Mouse (Mus musculus) heart, embryonic 15.5 days (tissue): Measurements from ENCODE around the gene Bsdc1. TPM values are rescaled to one million over a fixed set of nuclear protein-coding genes. Genes with fewer than 3 reads are reported as not detected.
A peak's percentile ranks its signal among the peaks of the same experiment; 100 is the strongest.

ENCODE experiments used
- ATAC-seq: fragments of 200-750 bp; cut with Nextera tagmentation; replicated peaks from 2 replicates; pipeline ENCODE4 v1.8.0; 2017; ENCODE audit warnings: low read depth, moderate TSS enrichment; ENCODE audit not compliant: insufficient number of reproducible peaks, insufficient read depth, low FRiP score
- H3K27ac ChIP-seq: fragments of 300-500 bp; sonication (generic); 2 replicates; pipeline ENCODE4 v1.5.1; 2015; ENCODE audit warnings: mild to moderate bottlenecking, inconsistent platforms
- H3K27me3 ChIP-seq: fragments of 300-500 bp; sonication (generic); 2 replicates; pipeline ENCODE4 v1.6.1; 2015; ENCODE audit warnings: inconsistent platforms
- H3K36me3 ChIP-seq: fragments of 300-500 bp; sonication (generic); 2 replicates; pipeline ENCODE4 v1.6.1; 2015; ENCODE audit warnings: mild to moderate bottlenecking, inconsistent platforms
- H3K4me1 ChIP-seq: fragments of 300-500 bp; sonication (generic); replicated peaks from 2 replicates; pipeline ENCODE4 v1.6.1; 2015; ENCODE audit warnings: inconsistent platforms
- H3K4me2 ChIP-seq: fragments of 300-500 bp; sonication (generic); 2 replicates; pipeline ENCODE4 v1.6.1; 2015; ENCODE audit warnings: inconsistent platforms, mild to moderate bottlenecking, moderate library complexity
- H3K4me3 ChIP-seq: fragments of 300-500 bp; sonication (generic); 2 replicates; pipeline ENCODE4 v1.5.1; 2015; ENCODE audit warnings: mild to moderate bottlenecking, inconsistent platforms
- H3K9ac ChIP-seq: fragments of 300-500 bp; sonication (generic); 2 replicates; pipeline ENCODE4 v1.6.1; 2015; ENCODE audit warnings: mild to moderate bottlenecking, inconsistent platforms
- H3K9me3 ChIP-seq: fragments of 300-500 bp; sonication (generic); replicated peaks from 2 replicates; pipeline ENCODE4 v1.6.1; 2016; ENCODE audit warnings: inconsistent platforms
- WGBS: fragments of 180-500 bp; shearing (Covaris S2); methylation state at CpG from one replicate; pipeline ENCODE4 v1.1.7; 2015; ENCODE audit warnings: mixed read lengths; 5-methylcytosine and 5-hydroxymethylcytosine counted together
- polyA plus RNA-seq: library from polyadenylated mRNA; unstranded; fragments of >200 nt; fragmentation: Nextera tagmentation; extraction: Ambion mirVana; gene quantifications from 2 replicates; pipeline ENCODE4 v1.2.1, GENCODE M21; 2015

The Bsdc1 gene
- 23.1 and 27.2 TPM in 2 replicates for polyA plus RNA-seq

DNA sequence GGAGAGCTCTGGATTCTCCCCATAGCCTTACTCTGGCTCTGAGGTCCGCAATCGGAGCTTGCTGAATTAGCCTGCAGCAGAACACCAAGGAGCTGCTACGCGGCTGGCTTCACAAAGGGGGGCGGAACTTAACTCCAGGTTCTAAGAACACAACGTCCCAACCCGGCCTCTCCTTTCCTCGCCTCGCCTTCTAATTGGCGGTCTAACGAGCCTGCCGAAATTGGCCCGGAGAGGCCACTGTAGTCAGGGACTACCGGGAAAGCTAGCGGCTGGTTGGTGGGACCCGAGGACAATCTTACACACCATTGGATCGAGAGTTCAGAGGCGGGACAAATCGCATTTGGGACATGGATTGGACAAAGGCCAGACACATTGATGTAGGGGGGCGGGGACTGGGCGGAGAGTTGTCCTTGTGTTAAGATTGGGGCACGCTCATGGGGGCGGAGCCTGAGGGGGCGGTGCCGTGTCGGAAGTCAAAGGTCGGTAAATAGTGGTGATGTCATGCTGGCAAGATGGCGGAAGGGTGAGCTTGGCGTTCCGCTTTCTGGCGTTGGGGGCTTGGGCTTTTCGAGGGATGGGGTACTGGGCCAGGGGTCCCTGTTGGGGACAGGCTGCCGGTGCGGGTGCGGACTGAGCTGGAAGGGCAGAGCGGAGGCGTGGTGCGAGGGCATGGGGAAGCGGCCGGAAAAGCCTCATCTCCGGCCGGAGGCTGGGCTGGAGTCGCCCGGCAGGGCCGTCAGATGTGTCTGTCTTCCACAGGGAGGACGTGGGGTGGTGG is at the start of gene Bsdc1:
Gene Bsdc1, plus strand, starts transcription at position 399 of the 778 bp plus-strand sequence.
- H3K9ac ChIP-seq, result peak within 1 kb of the TSS; percentile 94

DNA sequence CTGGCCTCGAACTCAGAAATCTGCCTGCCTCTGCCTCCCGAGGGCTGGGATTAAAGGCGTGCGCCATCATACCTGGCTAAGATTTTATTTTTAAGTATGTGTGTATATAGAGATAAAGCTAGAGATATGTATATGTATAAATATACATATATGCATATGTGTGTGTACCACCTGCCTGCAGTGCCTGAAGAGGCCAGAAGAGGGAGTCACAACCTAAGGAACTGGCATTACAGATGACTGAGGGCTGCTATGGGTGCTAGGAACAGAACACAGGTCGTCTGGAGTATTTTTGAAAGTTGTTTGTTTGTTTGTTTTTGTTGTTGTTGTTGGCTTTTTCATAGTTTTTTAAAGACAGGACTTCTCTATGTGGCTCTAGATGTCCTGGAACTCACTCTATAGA is 45.5 kb upstream of the Bsdc1 start:
- no peak overlapping the region for H3K4me2 ChIP-seq
- peaks cover 5% of the 10 kb centered on the region; the same call in 1 of the 2 replicates for H3K4me1 ChIP-seq
- H3K9me3 ChIP-seq, result no peaks in the 10 kb centered on the region
- no peak overlapping the region for H3K9ac ChIP-seq
- no peak overlapping the region for H3K27ac ChIP-seq
- ATAC-seq, result no peak
- H3K27me3 ChIP-seq, result no peaks in the 10 kb centered on the region
- no peak overlapping the region for H3K4me3 ChIP-seq
- H3K36me3 ChIP-seq, result no peaks in the 10 kb centered on the region
- WGBS, result 89% methylated on average over 5 of the region's 5 CpGs

More for the DNA sequence above, at the start of gene Bsdc1:
- Histone ChIP-seq H3K36me3 (peaks cover 14% of the 10 kb centered on the region), H3K9me3 (no peaks in the 10 kb centered on the region), H3K27ac (peak within 1 kb of the TSS; percentile 88), H3K4me1 (peaks cover 15% of the 10 kb centered on the region), H3K27me3 (no peaks in the 10 kb centered on the region), H3K4me2 (peak within 1 kb of the TSS; percentile 83), H3K4me3 (peak within 1 kb of the TSS; percentile 99)
- peak; percentile 98 for ATAC-seq
- under 1% methylated on average over 46 of the region's 46 CpGs for WGBS

DNA sequence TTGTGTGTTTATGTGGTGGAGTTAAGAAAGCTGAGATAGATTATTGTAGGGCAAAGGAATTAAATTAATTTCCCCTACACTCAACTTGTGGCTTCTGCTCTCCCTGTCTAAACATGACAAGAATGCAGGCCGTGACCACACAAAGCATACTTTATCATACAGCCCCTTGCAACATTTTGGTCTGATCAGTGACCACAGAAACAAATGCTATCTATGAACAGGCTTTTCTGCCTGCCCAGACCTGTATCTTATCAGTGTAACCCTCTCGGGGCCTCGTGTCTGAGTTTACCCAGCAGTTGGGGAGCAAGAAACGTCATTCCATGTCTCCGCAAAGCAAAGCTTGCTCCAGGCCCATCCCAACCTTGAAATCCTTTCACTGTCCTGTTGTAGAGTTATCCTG is 44.9 kb upstream of the Bsdc1 start:
- Histone ChIP-seq H3K9me3 (no peaks in the 10 kb centered on the region), H3K27me3 (no peaks in the 10 kb centered on the region), H3K4me3 (no peak overlapping the region), H3K4me1 (peaks cover 5% of the 10 kb centered on the region; the same call in 1 of the 2 replicates), H3K36me3 (no peaks in the 10 kb centered on the region), H3K4me2 (no peak overlapping the region), H3K27ac (no peak overlapping the region), H3K9ac (no peak overlapping the region)
- WGBS, result 17% methylated on average over 5 of the region's 5 CpGs
- ATAC-seq, result no peak

DNA sequence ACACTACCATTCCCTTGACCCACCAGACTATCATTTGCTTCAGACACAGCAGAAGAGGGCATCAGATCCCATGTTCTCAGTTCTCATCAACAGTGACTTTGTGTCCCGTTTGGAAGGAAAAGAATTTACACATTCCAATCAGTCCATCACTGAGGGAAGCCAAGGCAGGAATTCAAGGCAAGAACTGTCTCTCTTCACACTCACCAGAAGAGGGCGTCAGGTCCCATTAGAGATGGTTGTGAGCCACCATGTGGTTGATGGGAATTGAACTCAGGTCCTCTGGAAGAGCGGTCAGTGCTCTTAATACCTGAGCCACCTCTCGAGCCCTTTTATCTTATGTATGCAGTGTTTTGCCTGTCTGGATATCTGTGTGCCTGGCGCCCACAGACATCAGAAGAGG is 43.1 kb upstream of the Bsdc1 start:
- no peaks in the 10 kb centered on the region for H3K36me3 ChIP-seq
- H3K27me3 ChIP-seq, result no peaks in the 10 kb centered on the region
- H3K9me3 ChIP-seq, result no peaks in the 10 kb centered on the region
- 70% methylated on average over 5 of the region's 5 CpGs for WGBS
- H3K4me2 ChIP-seq, result no peak overlapping the region
- ATAC-seq, result no peak
- H3K27ac ChIP-seq, result no peak overlapping the region
- H3K9ac ChIP-seq, result no peak overlapping the region
- peaks cover 5% of the 10 kb centered on the region; the same call in 1 of the 2 replicates for H3K4me1 ChIP-seq
- no peak overlapping the region for H3K4me3 ChIP-seq

DNA sequence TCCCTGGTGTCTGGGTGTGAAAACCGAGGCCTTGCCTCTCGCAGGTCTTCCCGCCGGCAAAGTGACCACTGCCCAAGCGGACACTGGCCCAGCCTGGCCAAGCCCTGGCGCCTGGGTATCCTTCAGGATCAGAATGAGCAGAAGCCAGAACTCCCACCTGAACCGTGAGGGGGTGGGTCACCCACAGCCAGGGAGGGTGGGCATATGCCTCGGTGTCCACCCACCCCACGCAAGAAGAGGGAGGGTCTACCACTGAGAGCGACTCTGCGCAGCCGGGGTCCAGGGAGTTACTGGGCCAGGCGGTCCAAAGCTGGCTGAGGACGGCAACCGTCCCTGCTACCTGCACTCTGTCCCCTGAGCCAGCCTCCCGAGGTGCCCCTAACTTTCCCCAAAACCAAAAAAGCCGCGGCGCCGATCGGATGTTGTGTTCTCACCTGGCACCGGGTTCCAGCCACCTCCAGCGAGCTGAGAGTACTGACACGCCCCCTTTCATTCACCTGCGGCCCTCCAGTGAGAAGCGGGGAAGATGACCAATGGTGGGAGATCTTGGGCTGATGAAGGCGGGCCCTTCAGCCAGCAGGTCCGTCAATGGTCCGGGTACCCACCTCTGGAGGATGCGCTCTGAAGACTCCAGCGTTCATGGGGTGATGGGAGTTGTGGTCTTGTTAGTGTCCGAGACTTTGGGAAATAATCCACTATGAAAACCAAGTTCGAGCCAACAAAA is 20.9 kb upstream of the Bsdc1 start, which contains the start of gene Zbtb8b:
Gene Zbtb8b, minus strand, starts transcription at position 514 of the 724 bp plus-strand sequence.
- ATAC-seq, result no peak
- 12% methylated on average over 33 of the region's 33 CpGs for WGBS
- H3K9ac ChIP-seq, result peak within 1 kb of the TSS; percentile 33
- peaks cover 38% of the 10 kb centered on the region for H3K27me3 ChIP-seq
- H3K4me3 ChIP-seq, result peak within 1 kb of the TSS; percentile 42
- H3K4me1 ChIP-seq, result peaks cover 15% of the 10 kb centered on the region
- H3K27ac ChIP-seq, result no peak within 1 kb of the TSS
- H3K9me3 ChIP-seq, result no peaks in the 10 kb centered on the region
- peak within 1 kb of the TSS; percentile 65 for H3K4me2 ChIP-seq
- no peaks in the 10 kb centered on the region for H3K36me3 ChIP-seq

DNA sequence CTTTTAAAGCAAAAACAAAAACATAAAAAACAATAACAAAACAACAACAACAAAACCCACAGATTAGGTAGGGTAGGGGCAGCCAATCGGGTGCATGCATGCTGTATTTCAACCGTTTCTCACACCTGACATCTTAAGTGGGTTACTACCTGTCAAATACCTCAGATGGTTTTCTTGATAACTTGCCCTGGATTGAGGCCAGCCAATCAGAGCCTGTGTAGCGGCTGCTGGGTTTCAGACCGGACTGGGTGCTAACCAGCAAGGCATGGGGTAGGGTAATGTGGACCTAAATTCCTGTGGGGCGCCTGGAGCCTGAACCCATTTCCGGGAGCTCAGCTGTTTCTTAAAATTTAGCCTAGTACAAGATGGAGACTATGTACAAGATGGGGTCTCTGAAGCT is 20.2 kb upstream of the Bsdc1 start:
- H3K4me1 ChIP-seq, result peaks cover 15% of the 10 kb centered on the region
- peak overlapping the region; percentile 65 for H3K4me2 ChIP-seq
- H3K27ac ChIP-seq, result no peak overlapping the region
- H3K27me3 ChIP-seq, result peaks cover 38% of the 10 kb centered on the region
- H3K9ac ChIP-seq, result no peak overlapping the region
- H3K4me3 ChIP-seq, result peak overlapping the region; percentile 42; the same call in 1 of the 2 replicates
- no peaks in the 10 kb centered on the region for H3K9me3 ChIP-seq
- WGBS, result 37% methylated on average over 6 of the region's 6 CpGs
- ATAC-seq, result no peak
- no peaks in the 10 kb centered on the region for H3K36me3 ChIP-seq

DNA sequence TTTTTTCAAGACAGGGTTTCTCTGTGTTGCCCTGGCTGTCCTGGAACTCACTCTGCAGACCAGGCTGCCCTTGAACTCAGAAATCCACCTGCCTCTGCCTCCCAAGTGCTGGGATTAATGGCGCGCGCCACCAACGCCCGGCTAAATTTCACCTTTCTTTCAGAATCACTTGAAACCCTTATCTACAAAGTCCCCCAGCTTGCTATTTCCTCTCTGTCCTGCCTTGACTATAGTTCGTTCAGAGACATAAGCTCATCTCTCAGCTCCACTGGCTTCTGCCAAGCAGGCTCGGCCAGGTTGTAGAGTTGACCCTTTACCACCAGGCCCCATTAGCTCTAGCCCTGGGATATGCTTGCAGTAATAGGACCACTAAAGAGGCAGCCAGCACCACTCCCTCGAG is 14.0 kb upstream of the Bsdc1 start:
- peaks cover 16% of the 10 kb centered on the region for H3K4me1 ChIP-seq
- no peak overlapping the region for H3K4me3 ChIP-seq
- ATAC-seq, result no peak
- H3K36me3 ChIP-seq, result no peaks in the 10 kb centered on the region
- peak overlapping the region; percentile 48 for H3K27ac ChIP-seq
- no peaks in the 10 kb centered on the region for H3K9me3 ChIP-seq
- 65% methylated on average over 8 of the region's 8 CpGs for WGBS
- peaks cover 3% of the 10 kb centered on the region; the same call in 1 of the 2 replicates for H3K27me3 ChIP-seq
- no peak overlapping the region for H3K9ac ChIP-seq
- no peak overlapping the region for H3K4me2 ChIP-seq

DNA sequence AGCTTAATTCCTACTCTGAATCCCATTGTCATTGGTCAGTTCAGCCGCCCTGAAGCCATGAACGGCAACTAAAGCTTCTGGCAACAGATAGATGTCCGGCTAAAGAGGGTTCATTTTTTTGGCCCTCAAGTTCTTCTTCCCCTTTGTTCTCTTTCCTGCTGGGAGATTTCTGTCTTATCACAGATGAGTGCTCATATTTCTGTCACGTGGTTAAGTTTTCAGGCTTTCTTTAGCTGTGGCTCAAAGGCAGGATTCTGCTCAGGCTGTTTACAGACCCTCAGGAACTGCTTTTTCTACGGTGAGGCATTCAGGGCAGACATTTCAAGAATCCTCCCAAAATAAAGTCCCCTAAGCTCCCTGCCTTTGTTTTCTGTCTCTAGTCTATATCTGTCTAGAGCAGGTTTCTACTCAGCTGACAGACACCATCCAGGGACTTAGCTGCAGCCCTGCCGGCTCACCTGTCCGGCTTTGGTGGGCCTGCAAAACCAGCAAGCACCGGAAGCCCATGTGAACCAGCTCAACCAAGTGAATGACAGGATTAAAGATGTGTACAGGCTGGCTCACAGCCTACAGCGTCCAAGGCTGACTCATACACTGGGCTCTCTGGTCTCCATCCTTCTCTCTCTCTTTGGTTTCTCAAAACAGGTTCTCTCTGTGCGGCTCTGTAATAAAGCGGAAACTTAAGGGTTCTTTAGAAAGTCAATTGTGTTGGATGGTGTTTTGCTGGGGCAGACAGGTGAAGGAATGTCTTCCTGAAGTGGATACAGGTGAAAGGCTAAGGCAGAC is 13.4 kb upstream of the Bsdc1 start:
- Histone ChIP-seq H3K27me3 (no peaks in the 10 kb centered on the region), H3K9me3 (no peaks in the 10 kb centered on the region), H3K36me3 (no peaks in the 10 kb centered on the region), H3K9ac (no peak overlapping the region), H3K4me3 (no peak overlapping the region), H3K4me1 (peaks cover 16% of the 10 kb centered on the region), H3K4me2 (no peak overlapping the region), H3K27ac (peak overlapping the region; percentile 48)
- ATAC-seq, result no peak
- 53% methylated on average over 11 of the region's 11 CpGs for WGBS

DNA sequence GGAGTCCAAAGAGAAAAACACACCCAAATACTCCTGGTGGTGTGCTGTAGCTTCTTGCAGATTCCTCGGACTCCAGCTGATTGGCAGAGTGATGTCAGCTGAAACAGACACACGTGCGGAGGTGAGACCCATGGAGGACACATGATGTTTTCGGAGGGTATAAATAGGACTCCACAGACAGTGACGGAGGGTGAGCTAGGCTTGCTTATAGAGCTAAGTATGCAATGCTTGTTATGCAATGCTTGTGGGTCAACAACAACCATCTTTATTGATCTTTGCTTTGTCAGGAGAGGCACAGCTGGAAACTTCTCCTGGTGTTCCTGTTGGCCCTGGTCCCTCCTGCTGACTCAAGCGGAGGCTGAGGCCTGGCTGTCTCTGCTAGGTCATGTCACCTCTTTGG is 12.7 kb upstream of the Bsdc1 start:
- H3K27ac ChIP-seq, result no peak overlapping the region
- H3K4me1 ChIP-seq, result peaks cover 16% of the 10 kb centered on the region
- H3K4me3 ChIP-seq, result no peak overlapping the region
- H3K4me2 ChIP-seq, result no peak overlapping the region
- no peaks in the 10 kb centered on the region for H3K9me3 ChIP-seq
- no peaks in the 10 kb centered on the region for H3K36me3 ChIP-seq
- no peak for ATAC-seq
- H3K9ac ChIP-seq, result no peak overlapping the region
- 80% methylated on average over 6 of the region's 6 CpGs for WGBS
- no peaks in the 10 kb centered on the region for H3K27me3 ChIP-seq

DNA sequence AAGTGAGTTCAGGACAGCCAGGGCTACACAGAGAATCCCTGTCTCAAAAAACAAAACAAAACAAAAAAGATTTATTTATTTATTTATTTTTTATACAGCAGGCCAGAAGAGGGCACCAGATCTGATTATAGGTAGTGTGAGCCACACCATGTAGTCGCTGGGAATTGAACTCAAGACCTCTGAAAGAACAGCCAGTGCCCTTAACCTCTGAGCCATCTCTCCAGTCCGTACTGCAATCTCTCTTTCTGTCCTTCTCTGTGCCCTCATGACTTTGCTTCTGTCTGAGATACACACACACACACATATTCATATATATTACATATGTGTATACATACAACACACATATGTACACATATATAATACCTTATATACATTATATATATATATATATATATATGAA is 10.5 kb upstream of the Bsdc1 start:
- H3K36me3 ChIP-seq, result no peaks in the 10 kb centered on the region
- no peak overlapping the region for H3K4me2 ChIP-seq
- no peaks in the 10 kb centered on the region for H3K27me3 ChIP-seq
- no peak overlapping the region for H3K27ac ChIP-seq
- no peaks in the 10 kb centered on the region for H3K9me3 ChIP-seq
- no peak overlapping the region for H3K9ac ChIP-seq
- no peak overlapping the region for H3K4me3 ChIP-seq
- WGBS, result 62% methylated on average over 2 of the region's 2 CpGs
- no peak for ATAC-seq
- peaks cover 9% of the 10 kb centered on the region for H3K4me1 ChIP-seq
